Mouse (Mus musculus): ENCODE data around the gene 4933402N22Rik. TPM values are rescaled to one million over a fixed set of nuclear protein-coding genes. Genes with fewer than 3 reads are reported as not detected.

4933402N22Rik gene
- polyA plus RNA-seq (2015; fragmentation: Illumina TruSeq; extraction: RNeasy Lipid Tissue Mini Kit (QIAGEN cat#74804); ENCODE audit: insufficient read depth, low replicate concordance): not detected

DNA sequence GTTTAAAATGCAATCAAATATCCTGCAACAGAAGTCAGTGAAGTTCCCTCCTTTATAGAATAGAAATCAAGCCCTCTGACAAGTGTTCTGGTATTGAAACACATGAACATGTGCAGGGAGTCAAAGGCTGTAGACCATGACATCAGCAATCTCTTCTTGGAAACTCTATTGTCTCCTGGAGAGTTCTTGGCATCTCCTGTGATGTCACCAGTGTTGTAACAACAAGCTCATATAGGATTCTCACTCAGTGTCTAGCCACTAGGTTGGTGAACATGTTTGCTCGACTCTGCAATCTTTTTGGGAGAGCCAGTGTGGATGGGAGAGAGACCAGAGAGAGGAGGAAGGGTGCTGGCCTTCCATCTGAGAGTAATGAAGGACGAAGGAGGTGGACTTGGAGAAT lies at the start of gene 4933402N22Rik:
TSS of gene 4933402N22Rik (plus strand) at position 301 of the 400 bp plus-strand sequence.

Other genes with a start within 250 kb of the 4933402N22Rik start
- gene Gm8922, start 236.1 kb upstream of the 4933402N22Rik start, polyA plus RNA-seq (2015; fragmentation: Illumina TruSeq; extraction: RNeasy Lipid Tissue Mini Kit (QIAGEN cat#74804); ENCODE audit: insufficient read depth, low replicate concordance): not detected
- not detected for gene Gm8926, start 147.5 kb upstream of the 4933402N22Rik start, polyA plus RNA-seq (2015; fragmentation: Illumina TruSeq; extraction: RNeasy Lipid Tissue Mini Kit (QIAGEN cat#74804); ENCODE audit: insufficient read depth, low replicate concordance)
- gene Gm6465, start 72.5 kb upstream of the 4933402N22Rik start, polyA plus RNA-seq (2015; fragmentation: Illumina TruSeq; extraction: RNeasy Lipid Tissue Mini Kit (QIAGEN cat#74804); ENCODE audit: insufficient read depth, low replicate concordance): not detected

Measured in spleen, adult 10 weeks (tissue).